Mouse (Mus musculus) limb, embryonic 15.5 days (tissue): ENCODE results near the gene Stx8. TPM values are rescaled to one million over a fixed set of nuclear protein-coding genes. Genes with fewer than 3 reads are reported as not detected.

Experiments
- ATAC-seq: fragments of 200-750 bp; cut with Nextera tagmentation; 2 replicates; pipeline ENCODE4 v1.8.0; 2017; ENCODE audit warnings: low read depth, moderate TSS enrichment; ENCODE audit not compliant: insufficient number of reproducible peaks, low FRiP score, low TSS enrichment
- H3K27ac ChIP-seq: fragments of 300-500 bp; sonication (generic); 2 replicates; pipeline ENCODE4 v1.5.1; 2015; ENCODE audit warnings: moderate library complexity, mild to moderate bottlenecking, inconsistent platforms
- H3K27me3 ChIP-seq: fragments of 300-500 bp; sonication (generic); 2 replicates; pipeline ENCODE4 v1.6.1; 2015; ENCODE audit warnings: inconsistent platforms
- H3K36me3 ChIP-seq: fragments of 300-500 bp; sonication (generic); 2 replicates; pipeline ENCODE4 v1.6.1; 2015; ENCODE audit warnings: inconsistent platforms
- H3K4me1 ChIP-seq: fragments of 300-500 bp; sonication (generic); 2 replicates; pipeline ENCODE4 v1.6.1; 2015; ENCODE audit warnings: inconsistent platforms
- H3K4me2 ChIP-seq: fragments of 300-500 bp; sonication (generic); 2 replicates; pipeline ENCODE4 v1.6.1; 2015; ENCODE audit warnings: mild to moderate bottlenecking, inconsistent platforms
- H3K4me3 ChIP-seq: fragments of 300-500 bp; sonication (generic); 2 replicates; pipeline ENCODE4 v1.5.1; 2015; ENCODE audit warnings: mild to moderate bottlenecking, inconsistent platforms
- H3K9ac ChIP-seq: fragments of 300-500 bp; sonication (generic); 2 replicates; pipeline ENCODE4 v1.6.1; 2015; ENCODE audit warnings: inconsistent platforms
- H3K9me3 ChIP-seq: fragments of 300-500 bp; sonication (generic); 2 replicates; pipeline ENCODE4 v1.6.1; 2016; ENCODE audit warnings: inconsistent platforms
- WGBS: fragments of 180-500 bp; shearing (Covaris S2); methylation state at CpG from one replicate; pipeline ENCODE4 v1.1.7; 2015; 5-methylcytosine and 5-hydroxymethylcytosine counted together
- polyA plus RNA-seq: library from polyadenylated mRNA; unstranded; fragments of >200 nt; fragmentation: Nextera tagmentation; extraction: Ambion mirVana; gene quantifications from 2 replicates; pipeline ENCODE4 v1.2.1, GENCODE M21; 2015

Stx8 gene
- polyA plus RNA-seq, 1 experiment from 2014 or later: 64.4 TPM

DNA sequence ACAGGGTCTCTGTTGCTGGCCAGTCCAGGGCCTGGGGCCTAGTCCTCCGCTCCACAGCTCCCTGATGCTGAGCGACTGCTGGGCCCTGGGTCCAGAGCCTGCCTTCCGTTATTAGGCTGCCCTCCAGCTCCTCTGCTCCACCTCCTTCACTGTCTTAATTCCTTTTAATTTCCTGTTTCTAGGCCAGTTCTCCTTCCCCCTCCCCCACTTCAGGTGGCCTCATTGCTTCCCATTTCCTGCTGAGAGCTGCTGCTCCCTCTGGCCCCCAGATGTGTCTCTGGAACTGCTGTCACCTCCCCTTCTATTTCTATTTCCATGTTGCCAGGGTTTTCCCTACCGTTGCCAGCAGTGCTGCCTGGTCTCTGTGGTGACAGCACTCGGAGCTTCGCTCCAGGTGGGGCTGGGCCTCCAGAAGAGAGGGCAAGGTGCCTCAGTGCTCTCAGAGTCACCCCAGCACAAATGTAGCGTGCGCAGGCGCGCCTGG is 229.7 kb downstream of the Stx8 start:
- 0 out of 2 replicates have a peak, but pooled peaks have one; percentile 35 for ATAC-seq
- Histone ChIP-seq H3K4me2 (no peak overlapping the region), H3K9ac (no peak overlapping the region)

GRCm38 (mm10) chr11:68196566-68196965 is 230.6 kb downstream of the Stx8 start:
- 62% methylated on average over 6 of the region's 6 CpGs for WGBS
- H3K36me3 ChIP-seq: no peaks in the 10 kb centered on the region
- H3K4me1 ChIP-seq: peaks cover 42% of the 10 kb centered on the region
- no peak overlapping the region for H3K4me2 ChIP-seq
- no peak overlapping the region for H3K9ac ChIP-seq
- no peak for ATAC-seq
- no peaks in the 10 kb centered on the region for H3K9me3 ChIP-seq
- H3K4me3 ChIP-seq: no peak overlapping the region
- no peaks in the 10 kb centered on the region for H3K27me3 ChIP-seq
- 0 out of 2 replicates have a peak overlapping the region, but pooled peaks have one; percentile 6 for H3K27ac ChIP-seq

More for the DNA sequence above, 229.7 kb downstream of the Stx8 start:
- no peaks in the 10 kb centered on the region for H3K9me3 ChIP-seq
- H3K27ac ChIP-seq: peak overlapping the region; percentile 6; the same call in 1 of the 2 replicates
- H3K4me1 ChIP-seq: peaks cover 42% of the 10 kb centered on the region
- H3K4me3 ChIP-seq: no peak overlapping the region
- no peaks in the 10 kb centered on the region for H3K27me3 ChIP-seq
- WGBS: 49% methylated on average over 10 of the region's 10 CpGs
- H3K36me3 ChIP-seq: no peaks in the 10 kb centered on the region

DNA sequence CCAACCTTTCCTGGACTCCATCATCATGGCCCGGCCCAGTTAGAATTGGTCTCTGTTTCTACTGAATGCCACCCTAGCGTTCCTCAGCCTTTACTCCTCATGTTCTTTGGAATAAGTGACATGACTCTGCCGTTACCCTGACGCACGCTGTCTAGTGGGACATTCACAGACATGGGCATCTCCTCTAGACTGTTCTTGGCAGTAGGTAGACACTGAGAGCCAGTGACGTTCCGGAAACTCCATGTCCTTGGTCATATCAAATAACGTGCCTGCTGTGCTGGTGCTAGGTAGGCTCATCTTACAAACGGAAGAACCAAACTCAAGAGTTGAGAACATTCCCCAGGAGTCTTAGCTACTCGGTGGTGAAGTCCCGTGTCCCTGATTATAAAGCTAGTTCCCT is 231.5 kb downstream of the Stx8 start:
- Histone ChIP-seq H3K9me3 (no peaks in the 10 kb centered on the region), H3K9ac (no peak overlapping the region), H3K27ac (no peak overlapping the region), H3K36me3 (no peaks in the 10 kb centered on the region), H3K27me3 (no peaks in the 10 kb centered on the region), H3K4me1 (peaks cover 48% of the 10 kb centered on the region), H3K4me2 (no peak overlapping the region), H3K4me3 (no peak overlapping the region)
- no peak for ATAC-seq
- 78% methylated on average over 11 of the region's 11 CpGs for WGBS

- Histone ChIP-seq H3K27ac (no peak overlapping the region), H3K4me2 (no peak overlapping the region), H3K9me3 (no peaks in the 10 kb centered on the region), H3K4me3 (no peak overlapping the region), H3K27me3 (no peaks in the 10 kb centered on the region), H3K36me3 (no peaks in the 10 kb centered on the region), H3K9ac (no peak overlapping the region), H3K4me1 (peaks cover 46% of the 10 kb centered on the region)
- ATAC-seq: no peak
- WGBS: 63% methylated on average over 10 of the region's 10 CpGs
These were observed 232.7 kb downstream of the Stx8 start for GRCm38 (mm10) chr11:68198696-68199095.

DNA sequence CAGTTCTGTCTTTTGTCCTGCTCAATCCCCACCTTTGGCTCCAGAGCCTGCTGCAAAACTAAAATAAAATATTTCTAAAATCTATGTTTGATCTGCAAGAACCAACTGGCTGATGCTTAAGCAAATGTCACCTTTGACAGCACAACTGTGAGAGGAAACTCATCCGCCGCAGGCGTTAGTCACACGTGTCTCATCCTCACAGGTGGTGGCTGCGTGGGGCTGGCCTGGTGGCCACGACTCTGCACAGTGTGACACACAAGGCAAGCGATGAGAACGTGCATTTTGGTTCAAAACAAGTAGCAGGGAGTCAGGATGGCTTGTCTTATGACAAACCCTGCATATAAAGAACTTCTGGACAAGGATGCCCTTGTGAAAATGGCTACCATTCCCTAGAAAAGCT is 233.1 kb downstream of the Stx8 start:
- Histone ChIP-seq H3K27me3 (no peaks in the 10 kb centered on the region), H3K9ac (no peak overlapping the region), H3K36me3 (no peaks in the 10 kb centered on the region), H3K4me3 (no peak overlapping the region), H3K4me1 (peaks cover 46% of the 10 kb centered on the region), H3K9me3 (no peaks in the 10 kb centered on the region), H3K4me2 (no peak overlapping the region), H3K27ac (no peak overlapping the region)
- WGBS: 67% methylated on average over 8 of the region's 8 CpGs
- ATAC-seq: no peak

GRCm38 (mm10) chr11:68199801-68200423 is 233.9 kb downstream of the Stx8 start:
- Histone ChIP-seq H3K4me2 (no peak overlapping the region), H3K4me1 (peaks cover 47% of the 10 kb centered on the region), H3K9ac (no peak overlapping the region), H3K4me3 (no peak overlapping the region), H3K27me3 (no peaks in the 10 kb centered on the region), H3K9me3 (no peaks in the 10 kb centered on the region), H3K36me3 (no peaks in the 10 kb centered on the region), H3K27ac (no peak overlapping the region)
- ATAC-seq: no peak
- 17% methylated on average over 10 of the region's 10 CpGs for WGBS

DNA sequence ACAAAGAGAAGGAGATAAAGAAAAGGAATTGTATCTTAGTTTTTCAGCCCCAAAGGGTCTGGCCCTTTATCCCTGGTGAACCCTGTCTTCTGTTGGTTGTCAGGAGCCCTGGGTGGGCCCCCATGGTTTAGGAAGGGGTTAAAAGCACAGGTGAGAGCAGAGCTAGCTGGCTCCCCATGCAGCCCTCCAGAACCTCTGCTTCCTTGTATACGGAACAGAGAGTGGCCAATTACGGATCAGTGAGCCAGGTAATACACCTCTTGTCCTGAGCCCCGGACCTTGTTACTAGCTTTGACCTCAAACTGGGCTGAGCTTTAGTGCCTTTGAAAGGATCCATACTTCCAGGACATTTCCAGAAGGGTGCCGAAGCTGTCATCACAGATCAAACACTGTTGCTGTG is 234.5 kb downstream of the Stx8 start:
- Histone ChIP-seq H3K27me3 (no peaks in the 10 kb centered on the region), H3K9ac (no peak overlapping the region), H3K4me1 (peaks cover 41% of the 10 kb centered on the region), H3K9me3 (no peaks in the 10 kb centered on the region), H3K4me2 (no peak overlapping the region), H3K36me3 (no peaks in the 10 kb centered on the region), H3K27ac (no peak overlapping the region), H3K4me3 (no peak overlapping the region)
- 73% methylated on average over 4 of the region's 4 CpGs for WGBS
- no peak for ATAC-seq

- peaks cover 36% of the 10 kb centered on the region for H3K4me1 ChIP-seq
- H3K27ac ChIP-seq: no peak overlapping the region
- no peak overlapping the region for H3K9ac ChIP-seq
- ATAC-seq: no peak
- no peaks in the 10 kb centered on the region for H3K36me3 ChIP-seq
- H3K4me3 ChIP-seq: no peak overlapping the region
- 54% methylated on average over 1 of the region's 1 CpGs for WGBS
- H3K4me2 ChIP-seq: no peak overlapping the region
- H3K9me3 ChIP-seq: no peaks in the 10 kb centered on the region
- H3K27me3 ChIP-seq: no peaks in the 10 kb centered on the region
These were observed 235.1 kb downstream of the Stx8 start for GRCm38 (mm10) chr11:68201063-68201462.

GRCm38 (mm10) chr11:68201811-68202459 is 235.9 kb downstream of the Stx8 start:
- Histone ChIP-seq H3K27ac (no peak overlapping the region), H3K27me3 (no peaks in the 10 kb centered on the region), H3K4me3 (no peak overlapping the region), H3K9me3 (no peaks in the 10 kb centered on the region), H3K36me3 (no peaks in the 10 kb centered on the region), H3K9ac (no peak overlapping the region), H3K4me2 (no peak overlapping the region), H3K4me1 (peaks cover 28% of the 10 kb centered on the region)
- 79% methylated on average over 10 of the region's 10 CpGs for WGBS
- ATAC-seq: no peak

- Histone ChIP-seq H3K9ac (no peak overlapping the region), H3K27me3 (no peaks in the 10 kb centered on the region), H3K4me3 (no peak overlapping the region), H3K4me2 (no peak overlapping the region), H3K4me1 (peaks cover 23% of the 10 kb centered on the region), H3K9me3 (no peaks in the 10 kb centered on the region), H3K36me3 (no peaks in the 10 kb centered on the region), H3K27ac (no peak overlapping the region)
- no peak for ATAC-seq
- WGBS: 52% methylated on average over 10 of the region's 10 CpGs
These were observed 236.6 kb downstream of the Stx8 start for GRCm38 (mm10) chr11:68202561-68202960.

DNA sequence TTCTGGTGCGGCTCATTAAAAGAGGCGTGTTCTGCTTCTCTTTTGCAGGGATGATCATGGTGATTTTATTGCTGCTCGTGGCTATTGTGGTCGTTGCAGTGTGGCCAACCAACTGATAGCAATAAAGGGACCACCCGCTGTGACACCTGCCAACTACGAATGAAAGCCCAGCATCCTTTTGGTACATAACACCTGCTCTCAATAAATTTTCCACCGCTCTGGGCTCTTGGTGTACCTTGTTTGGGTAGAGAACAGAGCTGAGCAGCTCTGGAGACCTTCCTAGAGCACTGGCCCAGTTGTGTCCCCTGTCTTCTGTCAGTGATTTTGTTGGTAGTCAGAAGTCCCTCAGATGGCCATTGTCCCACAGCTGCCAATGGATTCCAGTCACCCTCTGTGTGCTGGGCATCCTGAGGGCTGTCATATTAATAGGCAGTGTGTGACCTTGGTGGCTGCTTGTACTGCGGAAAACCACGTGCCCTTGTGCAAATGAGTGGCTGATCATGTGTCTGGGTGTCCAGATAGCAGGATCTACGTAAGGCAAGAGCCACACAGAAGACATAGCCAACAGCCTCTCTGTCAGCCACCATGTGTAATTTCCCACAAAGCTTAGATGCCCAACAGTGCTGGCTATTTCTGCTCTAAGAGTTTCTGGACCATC is 237.8 kb downstream of the Stx8 start:
- Histone ChIP-seq H3K4me3 (no peak overlapping the region), H3K4me1 (peaks cover 32% of the 10 kb centered on the region), H3K27ac (no peak overlapping the region), H3K4me2 (no peak overlapping the region), H3K9me3 (no peaks in the 10 kb centered on the region), H3K9ac (no peak overlapping the region), H3K36me3 (no peaks in the 10 kb centered on the region), H3K27me3 (no peaks in the 10 kb centered on the region)
- ATAC-seq: no peak
- 46% methylated on average over 10 of the region's 10 CpGs for WGBS

GRCm38 (mm10) chr11:68204407-68204806 is 238.4 kb downstream of the Stx8 start:
- no peaks in the 10 kb centered on the region for H3K9me3 ChIP-seq
- no peak overlapping the region for H3K4me2 ChIP-seq
- no peak overlapping the region for H3K27ac ChIP-seq
- peaks cover 36% of the 10 kb centered on the region for H3K4me1 ChIP-seq
- H3K4me3 ChIP-seq: no peak overlapping the region
- H3K27me3 ChIP-seq: no peaks in the 10 kb centered on the region
- H3K36me3 ChIP-seq: no peaks in the 10 kb centered on the region
- H3K9ac ChIP-seq: no peak overlapping the region
- WGBS: 84% methylated on average over 5 of the region's 5 CpGs
- ATAC-seq: no peak
